Mouse (Mus musculus): ENCODE measurements around the gene Ptk7. TPM values are rescaled to one million over a fixed set of nuclear protein-coding genes. Genes with fewer than 3 reads are reported as not detected.

The Ptk7 gene
- polyA plus RNA-seq, 1 experiment from 2014 or later, result 65.3 TPM

Small RNA genes within 50 kb of the gene (microRNA-seq; reads per million reads assigned to microRNA genes)
- not detected for gene Mir6976

Other genes with a start within 250 kb of the Ptk7 start
- gene Zfp318, start 245.8 kb downstream of the Ptk7 start, polyA plus RNA-seq (2016; fragmentation: Nextera tagmentation; extraction: Ambion mirVana), result 7.8 and 9.9 TPM in 2 replicates
- gene Crip3, start 200.6 kb downstream of the Ptk7 start, polyA plus RNA-seq (2016; fragmentation: Nextera tagmentation; extraction: Ambion mirVana), result 0.72 and 0.85 TPM in 2 replicates
- gene Slc22a7, start 191.0 kb downstream of the Ptk7 start, polyA plus RNA-seq (2016; fragmentation: Nextera tagmentation; extraction: Ambion mirVana), result not detected in 2 replicates
- 0.81 and 1.8 TPM in 2 replicates for gene Ttbk1, start 141.8 kb downstream of the Ptk7 start, polyA plus RNA-seq (2016; fragmentation: Nextera tagmentation; extraction: Ambion mirVana)
- 85.2 and 98.4 TPM in 2 replicates for gene Dnph1, start 132.8 kb downstream of the Ptk7 start, polyA plus RNA-seq (2016; fragmentation: Nextera tagmentation; extraction: Ambion mirVana)
- gene Cul9, start 83.1 kb downstream of the Ptk7 start, polyA plus RNA-seq (2016; fragmentation: Nextera tagmentation; extraction: Ambion mirVana), result 4.4 and 6.3 TPM in 2 replicates
- 5.0 and 6.5 TPM in 2 replicates for gene Srf, start 73.3 kb downstream of the Ptk7 start, polyA plus RNA-seq (2016; fragmentation: Nextera tagmentation; extraction: Ambion mirVana)
- 33.0 and 40.3 TPM in 2 replicates for gene Klc4, start 16.5 kb upstream of the Ptk7 start, polyA plus RNA-seq (2016; fragmentation: Nextera tagmentation; extraction: Ambion mirVana)
- 126 and 129 TPM in 2 replicates for gene Mrpl2, start 16.7 kb upstream of the Ptk7 start, polyA plus RNA-seq (2016; fragmentation: Nextera tagmentation; extraction: Ambion mirVana)
- 37.4 and 45.1 TPM in 2 replicates for gene Cul7, start 20.8 kb upstream of the Ptk7 start, polyA plus RNA-seq (2016; fragmentation: Nextera tagmentation; extraction: Ambion mirVana)
- gene Rrp36, start 44.8 kb upstream of the Ptk7 start, polyA plus RNA-seq (2016; fragmentation: Nextera tagmentation; extraction: Ambion mirVana), result 69.4 and 69.6 TPM in 2 replicates
- 178 and 180 TPM in 2 replicates for gene Mea1, start 49.3 kb upstream of the Ptk7 start, polyA plus RNA-seq (2016; fragmentation: Nextera tagmentation; extraction: Ambion mirVana)
- gene Klhdc3, start 51.4 kb upstream of the Ptk7 start, polyA plus RNA-seq (2016; fragmentation: Nextera tagmentation; extraction: Ambion mirVana), result 126 and 128 TPM in 2 replicates
- gene Ppp2r5d, start 75.6 kb upstream of the Ptk7 start, polyA plus RNA-seq (2016; fragmentation: Nextera tagmentation; extraction: Ambion mirVana), result 140 and 146 TPM in 2 replicates
- 20.5 and 20.8 TPM in 2 replicates for gene Pex6, start 82.0 kb upstream of the Ptk7 start, polyA plus RNA-seq (2016; fragmentation: Nextera tagmentation; extraction: Ambion mirVana)
- 0.35 and 0.62 TPM in 2 replicates for gene Gnmt, start 99.7 kb upstream of the Ptk7 start, polyA plus RNA-seq (2016; fragmentation: Nextera tagmentation; extraction: Ambion mirVana)
- 69.5 and 75.0 TPM in 2 replicates for gene Cnpy3, start 122.7 kb upstream of the Ptk7 start, polyA plus RNA-seq (2016; fragmentation: Nextera tagmentation; extraction: Ambion mirVana)
- gene Ptcra, start 134.2 kb upstream of the Ptk7 start, polyA plus RNA-seq (2016; fragmentation: Nextera tagmentation; extraction: Ambion mirVana), result 0.53 and 0.55 TPM in 2 replicates
- 63.2 and 65.2 TPM in 2 replicates for gene 2310039H08Rik, start 143.1 kb upstream of the Ptk7 start, polyA plus RNA-seq (2016; fragmentation: Nextera tagmentation; extraction: Ambion mirVana)
- gene Rpl7l1, start 153.2 kb upstream of the Ptk7 start, polyA plus RNA-seq (2016; fragmentation: Nextera tagmentation; extraction: Ambion mirVana), result 197 and 219 TPM in 2 replicates
- gene Bicral, start 229.0 kb upstream of the Ptk7 start, polyA plus RNA-seq (2016; fragmentation: Nextera tagmentation; extraction: Ambion mirVana), result 3.1 and 4.4 TPM in 2 replicates

Data from midbrain, embryonic 10.5 days (tissue).